In genomic region chr2:165782324-165782723, GRCm38 (mm10) we compare ENCODE assay signal across 8 mouse cellular contexts.
DNase-seq lines count a peak whose midpoint lies in the region; ATAC-seq lines count a peak whose summit lies in the region.

No protein-coding gene starts in this region.

- WGBS in embryonic facial prominence, embryonic 10.5 days: 41% methylated on average over 5 of the region's 5 CpGs
- 35% methylated on average over 5 of the region's 5 CpGs for WGBS in heart, embryonic 10.5 days
- WGBS in liver, embryonic 11.5 days: 44% methylated on average over 5 of the region's 5 CpGs

- peak; percentile 69 for DNase-seq in A20 (ENCODE audit: low read depth, low spot score)
- DNase-seq in adrenal gland, postnatal 10 days: peak; percentile 87
- peak; percentile 84 for DNase-seq in embryonic facial prominence, embryonic 10.5 days (ENCODE audit: low spot score)
- DNase-seq in heart, embryonic 10.5 days (ENCODE audit: low spot score): peak; percentile 82
- DNase-seq in kidney, postnatal 10 days: peak; percentile 89
- peak; percentile 76 for DNase-seq in liver, embryonic 11.5 days (ENCODE audit: low spot score)
- DNase-seq in naive thymus-derived CD4-positive, alpha-beta T cell, adult 2 months (ENCODE audit: low read depth): peak; percentile 86
- DNase-seq in spleen, postnatal 36 days (ENCODE audit: low spot score in 2 of 2): peak; percentile 43 to 52

- H3K9ac ChIP-seq in liver, embryonic 11.5 days (ENCODE audit: low read depth, low read length): no peak overlapping the region

- H3K4me1 ChIP-seq in embryonic facial prominence, embryonic 10.5 days: peaks cover 8% of the 10 kb centered on the region; the same call in 1 of the 2 replicates
- peaks cover 11% of the 10 kb centered on the region; the same call in 1 of the 2 replicates for H3K4me1 ChIP-seq in heart, embryonic 10.5 days
- H3K4me1 ChIP-seq in liver, embryonic 11.5 days (replicated peaks; ENCODE audit: control insufficient read depth, insufficient read depth, low read length): no peaks in the 10 kb centered on the region

- H3K4me3 ChIP-seq in embryonic facial prominence, embryonic 10.5 days: no peak overlapping the region
- no peak overlapping the region for H3K4me3 ChIP-seq in heart, embryonic 10.5 days
- no peak overlapping the region for H3K4me3 ChIP-seq in liver, embryonic 11.5 days (ENCODE audit: low read depth, low read length)

- 0 out of 2 replicates have a peak, but pooled peaks have one; percentile 17 for ATAC-seq in liver, embryonic 11.5 days (replicated peaks; ENCODE audit: low FRiP score)

- no peaks in the 10 kb centered on the region for H3K27me3 ChIP-seq in embryonic facial prominence, embryonic 10.5 days (replicated peaks; ENCODE audit: low read depth, poor library complexity, severe bottlenecking)
- H3K27me3 ChIP-seq in heart, embryonic 10.5 days (ENCODE audit: insufficient read depth, poor library complexity, severe bottlenecking): no peaks in the 10 kb centered on the region
- no peaks in the 10 kb centered on the region for H3K27me3 ChIP-seq in liver, embryonic 11.5 days (replicated peaks; ENCODE audit: control insufficient read depth, insufficient read depth, low read length)

- H3K27ac ChIP-seq in embryonic facial prominence, embryonic 10.5 days (replicated peaks): no peak overlapping the region
- no peak overlapping the region for H3K27ac ChIP-seq in heart, embryonic 10.5 days
- H3K27ac ChIP-seq in liver, embryonic 11.5 days (ENCODE audit: low read depth, low read length): no peak overlapping the region

- H3K4me2 ChIP-seq in liver, embryonic 11.5 days: no peak overlapping the region

- no peaks in the 10 kb centered on the region for H3K9me3 ChIP-seq in embryonic facial prominence, embryonic 10.5 days
- H3K9me3 ChIP-seq in heart, embryonic 10.5 days: no peaks in the 10 kb centered on the region
- H3K9me3 ChIP-seq in liver, embryonic 11.5 days (ENCODE audit: control insufficient read depth, low read length): no peaks in the 10 kb centered on the region

- H3K36me3 ChIP-seq in embryonic facial prominence, embryonic 10.5 days (replicated peaks): peaks cover 60% of the 10 kb centered on the region
- H3K36me3 ChIP-seq in heart, embryonic 10.5 days: peaks cover 58% of the 10 kb centered on the region
- peaks cover 32% of the 10 kb centered on the region for H3K36me3 ChIP-seq in liver, embryonic 11.5 days (ENCODE audit: control insufficient read depth, insufficient read depth, low read length)
